Mouse (Mus musculus) midbrain, embryonic 14.5 days (tissue): ENCODE measurements around the gene Zdhhc9. TPM values are rescaled to one million over a fixed set of nuclear protein-coding genes. Genes with fewer than 3 reads are reported as not detected.

Source experiments
- ATAC-seq: fragments of 200-750 bp; cut with Nextera tagmentation; 2 replicates; pipeline ENCODE4 v1.8.0; 2017; ENCODE audit warnings: moderate number of reproducible peaks, moderate library complexity; ENCODE audit not compliant: low FRiP score, low TSS enrichment
- DNase-seq: peaks from one replicate; pipeline ENCODE4 v3.0.0-alpha.2; 2015
- H3K27ac ChIP-seq: fragments of 300-500 bp; sonication (generic); replicated peaks from 2 replicates; pipeline ENCODE4 v1.5.1; 2014; ENCODE audit warnings: mild to moderate bottlenecking, low read depth, low read length, moderate library complexity
- H3K27me3 ChIP-seq: fragments of 300-500 bp; sonication (generic); 2 replicates; pipeline ENCODE4 v1.6.1; 2014; ENCODE audit warnings: low read length, control low read depth, mixed read lengths; ENCODE audit not compliant: control insufficient read depth, insufficient read depth
- H3K36me3 ChIP-seq: fragments of 300-500 bp; sonication (generic); 2 replicates; pipeline ENCODE4 v1.6.1; 2014; ENCODE audit warnings: low read length, control low read depth; ENCODE audit not compliant: control insufficient read depth, insufficient read depth
- H3K4me1 ChIP-seq: fragments of 300-500 bp; sonication (generic); 2 replicates; pipeline ENCODE4 v1.6.1; 2014; ENCODE audit warnings: mild to moderate bottlenecking, antibody characterized with exemption, low read length, control low read depth; ENCODE audit not compliant: control insufficient read depth, insufficient read depth
- H3K4me2 ChIP-seq: fragments of 300-500 bp; sonication (generic); 2 replicates; pipeline ENCODE4 v1.6.1; 2014; ENCODE audit warnings: mild to moderate bottlenecking, low read length, moderate library complexity
- H3K4me3 ChIP-seq: fragments of 300-500 bp; sonication (generic); replicated peaks from 2 replicates; pipeline ENCODE4 v1.5.1; 2014; ENCODE audit warnings: low read depth, low read length
- H3K9ac ChIP-seq: fragments of 300-500 bp; sonication (generic); replicated peaks from 2 replicates; pipeline ENCODE4 v1.6.1; 2014; ENCODE audit warnings: mild to moderate bottlenecking, low read length, moderate library complexity
- H3K9me3 ChIP-seq: fragments of 300-500 bp; sonication (generic); 2 replicates; pipeline ENCODE4 v1.6.1; 2016; ENCODE audit warnings: low read length, control low read depth, mixed read lengths; ENCODE audit not compliant: control insufficient read depth
- WGBS: fragments of 180-500 bp; shearing (Covaris S2); extraction: QIAGEN DNeasy Blood & Tissue Kit; methylation state at CpG from one replicate; pipeline ENCODE4 v1.1.7; 2014; 5-methylcytosine and 5-hydroxymethylcytosine counted together
- polyA plus RNA-seq: library from polyadenylated mRNA; unstranded; fragments of >200 nt; fragmentation: Nextera tagmentation; extraction: Ambion mirVana; gene quantifications from 2 replicates; pipeline ENCODE4 v1.2.1, GENCODE M21; 2014

Zdhhc9 gene
- polyA plus RNA-seq, 1 experiment from 2014 or later, result 7.8 TPM

- DNase-seq (no peak), ATAC-seq (no peak)
- Histone ChIP-seq H3K27ac (no peak overlapping the region), H3K9ac (no peak overlapping the region), H3K9me3 (no peaks in the 10 kb centered on the region), H3K4me3 (no peak overlapping the region), H3K27me3 (no peaks in the 10 kb centered on the region), H3K4me1 (no peaks in the 10 kb centered on the region), H3K36me3 (no peaks in the 10 kb centered on the region), H3K4me2 (no peak overlapping the region)
- 75% methylated on average over 6 of the region's 6 CpGs for WGBS
These were observed 67.2 kb downstream of the Zdhhc9 start for GRCm38 (mm10) chrX:48141481-48141880.

GRCm38 (mm10) chrX:48140286-48140877 lies 68.3 kb downstream of the Zdhhc9 start:
- Histone ChIP-seq H3K4me1 (no peaks in the 10 kb centered on the region), H3K27ac (no peak overlapping the region), H3K4me3 (no peak overlapping the region), H3K36me3 (no peaks in the 10 kb centered on the region), H3K4me2 (no peak overlapping the region), H3K9me3 (no peaks in the 10 kb centered on the region), H3K27me3 (no peaks in the 10 kb centered on the region), H3K9ac (no peak overlapping the region)
- DNase-seq, result no peak
- WGBS, result 63% methylated on average over 3 of the region's 3 CpGs
- ATAC-seq, result no peak

- 36% methylated on average over 14 of the region's 14 CpGs for WGBS
- Histone ChIP-seq H3K9me3 (no peaks in the 10 kb centered on the region), H3K27me3 (no peaks in the 10 kb centered on the region), H3K4me3 (no peak overlapping the region), H3K27ac (no peak overlapping the region), H3K9ac (no peak overlapping the region), H3K4me1 (no peaks in the 10 kb centered on the region), H3K36me3 (no peaks in the 10 kb centered on the region), H3K4me2 (no peak overlapping the region)
- ATAC-seq (no peak), DNase-seq (peak; percentile 13)
These were observed 69.1 kb downstream of the Zdhhc9 start for GRCm38 (mm10) chrX:48139368-48140285.

- ATAC-seq, result no peak
- Histone ChIP-seq H3K36me3 (no peaks in the 10 kb centered on the region), H3K9me3 (no peaks in the 10 kb centered on the region), H3K27ac (no peak overlapping the region), H3K4me2 (no peak overlapping the region), H3K27me3 (no peaks in the 10 kb centered on the region), H3K4me1 (no peaks in the 10 kb centered on the region), H3K4me3 (no peak overlapping the region), H3K9ac (no peak overlapping the region)
- DNase-seq, result peak; percentile 54
- WGBS, result 54% methylated on average over 7 of the region's 7 CpGs
These were observed 70.0 kb downstream of the Zdhhc9 start for GRCm38 (mm10) chrX:48138539-48139275.

GRCm38 (mm10) chrX:48138011-48138410 lies 70.7 kb downstream of the Zdhhc9 start:
- no peaks in the 10 kb centered on the region for H3K4me1 ChIP-seq
- H3K9me3 ChIP-seq, result no peaks in the 10 kb centered on the region
- ATAC-seq, result no peak
- H3K27me3 ChIP-seq, result no peaks in the 10 kb centered on the region
- no peaks in the 10 kb centered on the region for H3K36me3 ChIP-seq
- 64% methylated on average over 6 of the region's 6 CpGs for WGBS
- no peak overlapping the region for H3K9ac ChIP-seq
- H3K27ac ChIP-seq, result no peak overlapping the region
- no peak overlapping the region for H3K4me2 ChIP-seq
- DNase-seq, result no peak
- H3K4me3 ChIP-seq, result no peak overlapping the region

- Histone ChIP-seq H3K27ac (no peak overlapping the region), H3K27me3 (no peaks in the 10 kb centered on the region), H3K4me3 (no peak overlapping the region), H3K36me3 (no peaks in the 10 kb centered on the region), H3K4me2 (no peak overlapping the region), H3K9me3 (no peaks in the 10 kb centered on the region), H3K4me1 (no peaks in the 10 kb centered on the region), H3K9ac (no peak overlapping the region)
- no peak for DNase-seq
- WGBS, result 81% methylated on average over 4 of the region's 4 CpGs
- no peak for ATAC-seq
These were observed 71.7 kb downstream of the Zdhhc9 start for GRCm38 (mm10) chrX:48136935-48137334.

GRCm38 (mm10) chrX:48129167-48129566 lies 79.5 kb downstream of the Zdhhc9 start:
- 83% methylated on average over 1 of the region's 1 CpGs for WGBS

GRCm38 (mm10) chrX:48127502-48128218 lies 81.0 kb downstream of the Zdhhc9 start:
- Histone ChIP-seq H3K27me3 (no peaks in the 10 kb centered on the region), H3K9ac (no peak overlapping the region), H3K9me3 (no peaks in the 10 kb centered on the region), H3K4me1 (no peaks in the 10 kb centered on the region), H3K4me3 (no peak overlapping the region), H3K4me2 (no peak overlapping the region), H3K27ac (no peak overlapping the region), H3K36me3 (no peaks in the 10 kb centered on the region)
- no peak for DNase-seq
- no peak for ATAC-seq
- WGBS, result 79% methylated on average over 6 of the region's 6 CpGs

More at GRCm38 (mm10) chrX:48129167-48129566, 79.5 kb downstream of the Zdhhc9 start:
- Histone ChIP-seq H3K4me2 (no peak overlapping the region), H3K9me3 (no peaks in the 10 kb centered on the region), H3K36me3 (no peaks in the 10 kb centered on the region), H3K4me3 (no peak overlapping the region), H3K27me3 (no peaks in the 10 kb centered on the region), H3K4me1 (no peaks in the 10 kb centered on the region), H3K27ac (no peak overlapping the region), H3K9ac (no peak overlapping the region)
- ATAC-seq (no peak), DNase-seq (no peak)
